Mouse (Mus musculus) cerebellum, adult 18-20 months (tissue): ENCODE results near the gene Ncbp2.

Experiments
- DNase-seq, 2 experiments: peaks; one replicate each; pipeline ENCODE4 v3.0.0; 2021

Gene Ncbp2

GRCm38 (mm10) chr16:32010330-32010729, 62.0 kb downstream of the Ncbp2 start:
- DNase-seq = no peak
